Mouse (Mus musculus): ENCODE data around the gene Rnf212b.
"Not testable (repeated sequence)": the region's sequence is repeated elsewhere in the genome, so short reads cannot be mapped to it uniquely, and the experiment has no call there.

Rnf212b gene

DNA sequence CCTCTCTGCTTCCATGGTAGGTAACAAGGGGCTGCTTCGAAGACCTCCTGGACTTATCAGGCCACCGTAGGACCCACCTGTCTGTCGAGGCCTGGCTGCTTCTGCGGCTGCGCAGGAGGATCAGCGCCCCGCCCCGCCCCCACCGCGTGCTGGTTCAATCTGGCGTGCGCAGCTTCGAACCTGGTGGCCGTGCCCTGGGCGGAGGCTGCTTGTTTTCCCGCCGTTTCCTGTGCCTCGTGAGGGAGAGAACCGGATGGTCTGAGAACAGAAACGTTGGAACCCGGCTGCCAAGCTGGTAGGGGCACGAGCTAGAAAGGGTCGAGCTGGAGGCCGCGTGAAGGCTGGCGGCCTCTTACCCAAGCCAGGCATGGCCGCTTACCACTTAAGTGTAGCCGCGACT lies at the start of gene Rnf212b:
Rnf212b (plus strand) TSS at position 151 of the 400 bp plus-strand sequence.
- DNase-seq (ENCODE audit: low spot score) = no peak

DNA sequence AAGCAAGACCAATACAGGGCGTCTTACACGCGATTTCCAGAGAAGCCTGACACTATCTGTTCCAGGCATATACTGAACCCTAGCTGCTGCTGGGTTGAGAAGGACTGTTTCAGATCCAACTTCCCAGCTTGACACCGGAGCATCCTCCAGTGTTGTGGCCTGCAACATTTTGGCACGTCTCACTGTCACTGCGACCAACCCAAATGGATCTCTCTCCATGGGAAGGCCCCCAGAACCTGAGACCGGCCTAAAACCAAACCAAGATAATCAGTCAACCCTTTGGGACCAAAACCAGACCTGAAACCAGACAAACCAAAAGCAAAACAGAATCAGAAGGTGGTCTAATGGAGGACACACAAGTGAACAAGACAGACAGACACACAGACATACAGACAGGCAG lies 47.0 kb upstream of the Rnf212b start:
- not testable (repeated sequence) for DNase-seq (ENCODE audit: low spot score)

- DNase-seq (ENCODE audit: low spot score) = no peak
Observed at GRCm38 (mm10) chr14:54768314-54769067, 45.5 kb upstream of the Rnf212b start.

DNA sequence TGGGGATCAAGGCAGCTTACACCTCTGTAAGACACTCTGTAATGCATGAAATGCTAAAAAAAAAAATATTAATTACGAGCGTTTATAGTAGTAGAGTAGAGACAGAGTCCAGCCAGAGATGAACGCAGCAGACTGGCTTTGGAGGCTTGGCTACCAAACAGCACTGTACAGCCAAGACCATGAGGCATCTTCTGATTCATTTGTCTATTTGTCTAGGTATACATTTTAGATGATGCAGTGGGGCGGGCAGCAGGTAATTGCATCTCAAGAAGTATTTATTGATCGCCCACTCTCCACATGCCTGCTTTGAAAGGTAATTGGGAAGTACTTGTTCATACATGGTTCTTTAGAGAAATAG lies 44.9 kb upstream of the Rnf212b start:
- no peak for DNase-seq (ENCODE audit: low spot score)

GRCm38 (mm10) chr14:54770373-54770772 lies 43.6 kb upstream of the Rnf212b start:
- DNase-seq (ENCODE audit: low spot score) = no peak

GRCm38 (mm10) chr14:54772333-54772856 lies 41.5 kb upstream of the Rnf212b start:
- no peak for DNase-seq (ENCODE audit: low spot score)

GRCm38 (mm10) chr14:54775534-54776041 lies 38.4 kb upstream of the Rnf212b start:
- DNase-seq (ENCODE audit: low spot score) = no peak

GRCm38 (mm10) chr14:54776768-54777167 lies 37.2 kb upstream of the Rnf212b start:
- no peak for DNase-seq (ENCODE audit: low spot score)

- no peak for DNase-seq (ENCODE audit: low spot score)
Observed at GRCm38 (mm10) chr14:54777893-54778292, 36.0 kb upstream of the Rnf212b start.

- DNase-seq (ENCODE audit: low spot score) = no peak
Observed at GRCm38 (mm10) chr14:54780084-54780483, 33.9 kb upstream of the Rnf212b start.

DNA sequence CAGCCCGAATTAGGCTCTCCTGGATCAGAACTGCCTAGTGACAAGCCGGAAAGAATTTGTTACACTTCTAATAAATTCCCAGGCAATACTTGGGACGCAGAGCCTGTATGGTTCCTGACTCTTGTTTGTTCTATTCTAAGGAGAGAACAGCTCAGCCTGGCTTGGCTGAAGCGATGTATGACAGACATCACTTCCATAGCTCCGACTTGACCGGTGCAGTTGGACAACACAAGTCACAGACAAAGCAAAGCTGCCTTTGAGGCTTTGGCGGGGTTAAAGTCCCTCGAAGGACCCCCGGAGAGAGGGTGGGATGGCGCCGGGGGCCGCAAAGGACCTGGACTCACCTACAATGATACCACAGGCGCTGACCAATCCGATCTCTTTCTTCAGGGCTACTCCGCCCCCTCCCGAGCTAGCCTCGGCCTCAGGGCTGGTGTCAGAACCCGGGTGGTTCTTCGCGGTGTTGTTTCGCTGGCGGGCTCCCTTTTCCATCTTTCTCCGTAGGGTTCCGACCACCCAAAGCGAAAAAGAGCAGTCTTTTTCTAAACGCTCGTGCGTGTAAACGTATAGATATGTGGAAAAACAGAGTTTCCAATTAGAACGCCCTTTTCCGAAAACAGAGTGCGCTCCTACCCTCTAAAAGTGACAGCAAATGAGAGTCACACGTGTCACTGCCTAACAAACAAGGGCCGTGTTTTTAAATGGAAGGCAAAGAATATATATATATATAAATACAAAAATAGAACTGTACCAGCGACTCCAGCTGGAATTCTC lies 32.9 kb upstream of the Rnf212b start:
- DNase-seq (ENCODE audit: low spot score) = no peak

DNA sequence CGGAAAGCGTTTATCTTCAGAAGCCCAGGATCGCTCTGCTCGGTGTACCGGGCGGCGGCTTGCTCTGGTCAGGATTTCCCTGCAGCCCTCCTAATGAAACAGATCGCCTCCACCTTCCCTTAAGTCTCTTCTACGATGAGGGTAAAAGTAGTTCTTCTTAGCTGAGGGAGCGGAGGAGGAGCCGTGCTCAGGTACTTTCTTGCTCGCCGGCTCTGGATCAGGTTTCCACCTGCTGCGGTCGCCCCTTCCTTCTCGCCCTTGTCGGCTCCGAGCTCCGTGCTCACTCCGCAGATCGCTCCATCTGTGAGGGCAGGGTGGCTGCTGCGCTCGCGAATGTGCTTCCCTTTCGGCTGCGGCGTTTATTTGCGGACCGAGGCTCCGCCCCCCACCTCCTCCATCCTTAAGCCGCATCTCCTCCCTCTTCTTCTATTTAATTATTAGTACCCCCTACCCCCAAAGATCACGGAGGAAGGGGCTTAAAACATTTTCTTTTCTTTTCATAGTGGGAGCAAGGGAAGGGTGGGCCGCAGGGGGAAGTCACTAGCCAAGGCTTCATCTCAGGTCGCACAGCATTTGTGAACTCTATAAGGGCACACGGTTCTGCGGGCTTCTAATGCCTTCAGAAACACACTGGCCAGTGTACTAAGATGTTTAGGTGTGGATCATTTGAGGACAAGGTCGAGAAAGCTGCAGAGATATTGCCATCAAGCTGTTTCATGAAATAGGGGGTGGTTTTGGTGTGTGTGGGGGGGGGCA lies 32.2 kb upstream of the Rnf212b start, which contains the start of gene Slc7a8:
Slc7a8 (minus strand) TSS at position 337 of the 756 bp plus-strand sequence.
- no peak for DNase-seq (ENCODE audit: low spot score)

GRCm38 (mm10) chr14:54782971-54783370 lies 31.0 kb upstream of the Rnf212b start:
- DNase-seq (ENCODE audit: low spot score) = no peak

- DNase-seq (ENCODE audit: low spot score) = no peak
Observed at GRCm38 (mm10) chr14:54785898-54786297, 28.0 kb upstream of the Rnf212b start.

DNA sequence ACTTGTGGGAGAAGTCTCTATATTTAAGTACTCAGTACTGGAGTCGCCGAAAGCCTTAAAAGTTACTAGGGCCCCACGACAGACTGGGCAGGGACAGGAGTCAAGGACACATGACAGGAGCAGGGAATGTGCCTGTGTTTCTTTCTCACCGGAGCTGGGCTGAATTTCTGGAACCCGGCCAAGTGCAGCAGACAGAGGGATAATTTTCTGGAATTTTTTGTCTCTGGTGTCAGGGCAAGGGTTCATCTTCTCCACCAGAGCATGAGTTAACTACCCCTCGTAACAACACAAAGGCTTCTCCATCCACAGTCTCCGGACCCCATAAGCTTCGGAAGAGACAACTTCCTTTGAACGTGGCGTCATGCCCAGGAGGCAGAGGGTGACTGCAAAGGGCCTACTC lies 27.5 kb upstream of the Rnf212b start:
- DNase-seq (ENCODE audit: low spot score) = no peak

GRCm38 (mm10) chr14:54787226-54787625 lies 26.7 kb upstream of the Rnf212b start:
- no peak for DNase-seq (ENCODE audit: low spot score)

- no peak for DNase-seq (ENCODE audit: low spot score)
Observed at GRCm38 (mm10) chr14:54788231-54788630, 25.7 kb upstream of the Rnf212b start.

- DNase-seq (ENCODE audit: low spot score) = no peak
Observed at GRCm38 (mm10) chr14:54792166-54792565, 21.8 kb upstream of the Rnf212b start.

DNA sequence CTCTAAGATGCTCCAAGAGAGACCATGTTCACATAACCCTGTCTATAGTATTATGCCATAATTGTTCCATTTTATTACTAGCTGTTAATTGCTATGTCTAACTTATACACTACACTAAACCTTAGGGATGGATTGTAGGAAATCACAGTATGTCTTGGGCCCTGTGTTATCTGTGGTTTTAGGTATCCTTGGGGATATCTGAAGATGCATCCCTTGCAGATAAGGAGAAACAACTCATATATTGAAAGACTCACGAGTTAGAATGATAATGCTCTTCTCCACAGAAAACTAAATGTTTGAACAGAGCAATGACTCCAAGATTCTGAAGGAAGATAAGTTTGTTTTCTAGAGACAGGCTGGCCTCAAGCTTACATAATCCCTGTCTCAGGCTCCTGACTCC lies 20.6 kb upstream of the Rnf212b start:
- no peak for DNase-seq (ENCODE audit: low spot score)

DNA sequence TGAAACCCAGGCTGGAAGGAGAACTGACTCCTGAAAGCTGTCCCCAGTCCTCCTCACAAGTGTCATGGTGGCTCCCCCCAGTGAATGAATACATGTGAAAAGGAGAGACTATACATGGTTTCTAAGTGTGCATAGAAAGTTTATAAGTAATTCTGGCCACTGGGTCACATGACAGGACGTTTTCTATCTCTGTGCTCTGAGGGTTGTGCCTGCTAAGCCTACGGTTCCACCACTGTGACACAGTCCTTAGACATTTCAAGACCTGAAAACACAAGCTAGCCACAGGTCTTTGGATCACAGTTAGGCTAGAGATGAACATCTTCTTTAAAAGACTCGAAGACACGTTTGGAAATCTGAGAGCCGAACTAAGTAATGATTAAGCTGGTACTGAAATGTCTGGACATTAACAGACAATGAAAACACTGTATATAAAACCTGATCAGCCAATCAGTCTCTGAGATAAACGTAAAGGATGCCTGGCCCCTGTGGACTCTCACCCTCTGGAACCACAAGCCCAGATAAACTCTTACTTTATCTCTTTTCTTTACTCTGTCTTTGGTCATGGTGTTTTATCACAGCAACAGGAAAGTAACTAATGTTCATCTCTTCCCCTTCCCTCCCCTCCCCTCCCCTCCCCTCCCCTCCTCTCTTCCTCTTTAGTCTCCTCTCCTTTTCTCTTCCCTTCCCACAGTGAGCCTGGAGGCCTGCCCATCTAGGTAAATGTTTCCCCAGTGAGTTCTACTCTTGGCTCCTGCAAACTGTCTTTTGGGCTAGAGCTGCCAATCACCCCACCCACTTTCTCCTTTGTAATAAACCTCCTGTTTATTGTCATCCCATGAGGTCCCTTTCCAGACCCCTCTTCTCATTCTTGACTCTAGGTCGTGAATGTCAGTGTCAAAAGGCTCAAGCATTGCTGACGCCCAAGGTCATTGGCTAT lies 19.8 kb upstream of the Rnf212b start:
- no peak for DNase-seq (ENCODE audit: low spot score)

GRCm38 (mm10) chr14:54795901-54796300 lies 18.0 kb upstream of the Rnf212b start:
- DNase-seq (ENCODE audit: low spot score) = no peak
